Mouse (Mus musculus) neural tube, embryonic 15.5 days (tissue): ENCODE results near the gene Arl6. TPM values are rescaled to one million over a fixed set of nuclear protein-coding genes. Genes with fewer than 3 reads are reported as not detected.

Source experiments
- ATAC-seq: fragments of 200-750 bp; cut with Nextera tagmentation; 2 replicates; pipeline ENCODE4 v1.8.0; 2017; ENCODE audit warnings: mild to moderate bottlenecking, moderate TSS enrichment, moderate library complexity; ENCODE audit not compliant: low FRiP score
- H3K27ac ChIP-seq: fragments of 300-500 bp; sonication (generic); replicated peaks from 2 replicates; pipeline ENCODE4 v1.5.1; 2015; ENCODE audit warnings: mild to moderate bottlenecking, inconsistent platforms
- H3K27me3 ChIP-seq: fragments of 300-500 bp; sonication (generic); replicated peaks from 2 replicates; pipeline ENCODE4 v1.6.1; 2015; ENCODE audit warnings: inconsistent platforms
- H3K36me3 ChIP-seq: fragments of 300-500 bp; sonication (generic); 2 replicates; pipeline ENCODE4 v1.6.1; 2015; ENCODE audit warnings: inconsistent platforms
- H3K4me1 ChIP-seq: fragments of 300-500 bp; sonication (generic); 2 replicates; pipeline ENCODE4 v1.6.1; 2015; ENCODE audit warnings: inconsistent platforms
- H3K4me2 ChIP-seq: fragments of 300-500 bp; sonication (generic); 2 replicates; pipeline ENCODE4 v1.6.1; 2015; ENCODE audit warnings: inconsistent platforms, mild to moderate bottlenecking, moderate library complexity
- H3K4me3 ChIP-seq: fragments of 300-500 bp; sonication (generic); replicated peaks from 2 replicates; pipeline ENCODE4 v1.5.1; 2015; ENCODE audit warnings: mild to moderate bottlenecking, inconsistent platforms
- H3K9ac ChIP-seq: fragments of 300-500 bp; sonication (generic); replicated peaks from 2 replicates; pipeline ENCODE4 v1.6.1; 2015; ENCODE audit warnings: mild to moderate bottlenecking, inconsistent platforms
- H3K9me3 ChIP-seq: fragments of 300-500 bp; sonication (generic); replicated peaks from 2 replicates; pipeline ENCODE4 v1.6.1; 2016; ENCODE audit warnings: inconsistent platforms
- WGBS: fragments of 180-500 bp; shearing (Covaris S2); methylation state at CpG from one replicate; pipeline ENCODE4 v1.1.7; 2015; ENCODE audit warnings: mixed read lengths; 5-methylcytosine and 5-hydroxymethylcytosine counted together
- polyA plus RNA-seq: library from polyadenylated mRNA; unstranded; fragments of >200 nt; fragmentation: Nextera tagmentation; extraction: Ambion mirVana; gene quantifications from 2 replicates; pipeline ENCODE4 v1.2.1, GENCODE M21; 2015

The Arl6 gene
- polyA plus RNA-seq, 1 experiment from 2014 or later, result 51.2 TPM

- ATAC-seq, result no peak
- no peak overlapping the region for H3K9ac ChIP-seq
- H3K27me3 ChIP-seq, result no peaks in the 10 kb centered on the region
- no peak overlapping the region for H3K4me2 ChIP-seq
- no peaks in the 10 kb centered on the region for H3K9me3 ChIP-seq
- H3K36me3 ChIP-seq, result no peaks in the 10 kb centered on the region
- 72% methylated on average over 6 of the region's 6 CpGs for WGBS
- peaks cover 8% of the 10 kb centered on the region; the same call in 1 of the 2 replicates for H3K4me1 ChIP-seq
- H3K4me3 ChIP-seq, result no peak overlapping the region
- no peak overlapping the region for H3K27ac ChIP-seq
Observed at GRCm38 (mm10) chr16:59586276-59586675, 52.9 kb downstream of the Arl6 start.

- Histone ChIP-seq H3K4me3 (no peak overlapping the region), H3K4me1 (peaks cover 8% of the 10 kb centered on the region; the same call in 1 of the 2 replicates), H3K9ac (no peak overlapping the region), H3K27ac (no peak overlapping the region), H3K4me2 (no peak overlapping the region), H3K9me3 (no peaks in the 10 kb centered on the region), H3K27me3 (no peaks in the 10 kb centered on the region), H3K36me3 (no peaks in the 10 kb centered on the region)
- no peak for ATAC-seq
- 90% methylated on average over 4 of the region's 4 CpGs for WGBS
Observed at GRCm38 (mm10) chr16:59585706-59586244, 53.4 kb downstream of the Arl6 start.

DNA sequence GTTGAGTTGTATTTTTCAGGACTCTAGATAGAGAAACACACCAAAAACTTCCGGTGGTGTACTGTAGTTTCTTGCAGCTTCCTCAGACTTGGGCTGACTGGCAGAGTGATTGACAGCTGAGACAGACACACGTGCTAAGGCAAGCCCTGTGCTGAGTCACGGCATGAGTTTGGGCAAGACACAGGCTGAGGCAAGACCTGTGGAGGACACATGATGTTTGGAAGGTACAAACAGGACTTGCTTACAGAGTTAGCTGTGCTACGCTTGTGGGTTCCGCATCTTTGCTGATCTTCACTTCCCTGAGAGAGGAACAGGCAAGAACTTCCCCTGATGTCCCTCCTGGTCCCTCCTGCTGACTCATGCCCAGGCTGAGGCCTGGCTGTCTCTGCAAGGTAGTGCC lies 55.7 kb downstream of the Arl6 start:
- Histone ChIP-seq H3K9me3 (no peaks in the 10 kb centered on the region), H3K36me3 (no peaks in the 10 kb centered on the region), H3K27ac (no peak overlapping the region), H3K27me3 (no peaks in the 10 kb centered on the region), H3K9ac (no peak overlapping the region), H3K4me3 (no peak overlapping the region), H3K4me2 (no peak overlapping the region), H3K4me1 (peaks cover 6% of the 10 kb centered on the region; the same call in 1 of the 2 replicates)
- ATAC-seq, result no peak
- 91% methylated on average over 5 of the region's 5 CpGs for WGBS

GRCm38 (mm10) chr16:59579237-59579636 lies 60.0 kb downstream of the Arl6 start:
- Histone ChIP-seq H3K4me1 (no peaks in the 10 kb centered on the region), H3K27ac (no peak overlapping the region), H3K4me2 (no peak overlapping the region), H3K9ac (no peak overlapping the region), H3K4me3 (no peak overlapping the region), H3K27me3 (no peaks in the 10 kb centered on the region), H3K36me3 (no peaks in the 10 kb centered on the region), H3K9me3 (no peaks in the 10 kb centered on the region)
- no peak for ATAC-seq
- 92% methylated on average over 8 of the region's 8 CpGs for WGBS

GRCm38 (mm10) chr16:59573961-59574360 lies 65.2 kb downstream of the Arl6 start:
- no peak overlapping the region for H3K9ac ChIP-seq
- H3K4me3 ChIP-seq, result no peak overlapping the region
- ATAC-seq, result no peak
- H3K27me3 ChIP-seq, result 0 out of 2 replicates have a peak, but pooled peaks cover 2% of the 10 kb centered on the region
- WGBS, result 40% methylated on average over 11 of the region's 11 CpGs
- no peak overlapping the region for H3K27ac ChIP-seq
- no peaks in the 10 kb centered on the region for H3K9me3 ChIP-seq
- no peaks in the 10 kb centered on the region for H3K4me1 ChIP-seq
- no peaks in the 10 kb centered on the region for H3K36me3 ChIP-seq
- no peak overlapping the region for H3K4me2 ChIP-seq

GRCm38 (mm10) chr16:59572685-59573084 lies 66.5 kb downstream of the Arl6 start:
- Histone ChIP-seq H3K4me2 (no peak overlapping the region), H3K27ac (no peak overlapping the region), H3K9ac (no peak overlapping the region), H3K27me3 (0 out of 2 replicates have a peak, but pooled peaks cover 2% of the 10 kb centered on the region), H3K36me3 (no peaks in the 10 kb centered on the region), H3K4me1 (no peaks in the 10 kb centered on the region), H3K9me3 (no peaks in the 10 kb centered on the region), H3K4me3 (no peak overlapping the region)
- 84% methylated on average over 3 of the region's 3 CpGs for WGBS
- ATAC-seq, result no peak

DNA sequence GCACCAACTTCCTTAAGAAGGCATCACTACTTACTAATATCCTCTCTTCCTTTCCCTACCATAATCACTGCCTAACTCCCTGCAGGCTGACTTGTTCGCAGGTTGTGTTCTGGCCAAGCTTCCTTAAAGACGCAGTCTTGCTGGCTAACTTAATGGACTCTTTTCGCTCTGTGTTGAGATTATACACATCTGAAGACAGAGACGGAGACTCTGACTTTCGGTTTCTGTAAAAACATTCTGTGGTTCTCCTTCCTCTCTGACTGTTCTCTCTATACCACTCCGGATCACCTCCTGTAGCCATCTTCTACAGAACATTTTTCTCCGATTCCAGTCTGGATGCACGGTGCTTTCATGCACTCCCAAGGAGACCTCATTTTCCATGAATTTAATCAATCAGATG lies 68.4 kb downstream of the Arl6 start:
- Histone ChIP-seq H3K9ac (no peak overlapping the region), H3K4me1 (no peaks in the 10 kb centered on the region), H3K27ac (no peak overlapping the region), H3K9me3 (no peaks in the 10 kb centered on the region), H3K36me3 (no peaks in the 10 kb centered on the region), H3K4me2 (no peak overlapping the region), H3K27me3 (0 out of 2 replicates have a peak, but pooled peaks cover 2% of the 10 kb centered on the region), H3K4me3 (no peak overlapping the region)
- WGBS, result 93% methylated on average over 8 of the region's 8 CpGs
- ATAC-seq, result no peak

- Histone ChIP-seq H3K4me3 (no peak overlapping the region), H3K27ac (no peak overlapping the region), H3K9ac (no peak overlapping the region), H3K4me1 (no peaks in the 10 kb centered on the region), H3K9me3 (no peaks in the 10 kb centered on the region), H3K4me2 (no peak overlapping the region), H3K27me3 (0 out of 2 replicates have a peak, but pooled peaks cover 2% of the 10 kb centered on the region), H3K36me3 (no peaks in the 10 kb centered on the region)
- ATAC-seq, result no peak
- WGBS, result 80% methylated on average over 8 of the region's 8 CpGs
Observed at GRCm38 (mm10) chr16:59569837-59570236, 69.4 kb downstream of the Arl6 start.

DNA sequence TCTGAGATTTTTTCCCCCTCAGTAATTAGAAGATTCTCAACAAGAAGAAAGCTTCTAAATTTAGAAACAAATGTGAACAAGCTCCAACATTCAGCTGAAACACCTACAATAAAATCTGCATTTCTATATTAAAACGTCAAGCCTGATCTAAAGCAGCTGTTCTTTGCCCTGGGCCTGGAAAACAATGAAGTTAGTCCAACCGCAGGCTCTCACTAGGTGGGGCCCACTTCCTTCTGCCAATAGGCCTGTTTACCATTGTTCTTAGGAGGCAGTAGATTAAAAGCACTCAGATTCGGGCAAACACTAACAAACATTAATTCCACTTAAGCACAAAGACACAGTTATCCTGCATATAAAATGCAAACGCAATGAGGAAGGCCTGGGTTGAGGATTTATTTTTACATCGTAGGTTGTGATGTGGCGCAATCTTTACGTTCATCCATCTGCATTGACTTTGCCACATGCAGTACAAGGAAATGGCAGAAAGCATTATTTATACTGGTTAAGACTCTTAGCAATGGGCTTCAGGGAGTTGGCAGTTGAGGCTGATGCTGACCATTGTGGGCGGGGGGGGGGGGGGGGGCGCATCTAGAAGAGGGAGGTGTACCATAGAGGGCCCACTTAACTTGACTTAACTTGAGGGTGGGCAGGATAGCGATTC lies 71.3 kb downstream of the Arl6 start:
- no peak for ATAC-seq
- 62% methylated on average over 9 of the region's 10 CpGs for WGBS
- H3K4me2 ChIP-seq, result no peak overlapping the region
- no peak overlapping the region for H3K27ac ChIP-seq
- no peaks in the 10 kb centered on the region for H3K36me3 ChIP-seq
- 0 out of 2 replicates have a peak, but pooled peaks cover 2% of the 10 kb centered on the region for H3K27me3 ChIP-seq
- H3K4me1 ChIP-seq, result no peaks in the 10 kb centered on the region
- no peak overlapping the region for H3K4me3 ChIP-seq
- H3K9me3 ChIP-seq, result no peaks in the 10 kb centered on the region
- no peak overlapping the region for H3K9ac ChIP-seq

GRCm38 (mm10) chr16:59566437-59566836 lies 72.8 kb downstream of the Arl6 start:
- H3K9me3 ChIP-seq, result no peaks in the 10 kb centered on the region
- 96% methylated on average over 4 of the region's 4 CpGs for WGBS
- no peaks in the 10 kb centered on the region for H3K4me1 ChIP-seq
- H3K27me3 ChIP-seq, result 0 out of 2 replicates have a peak, but pooled peaks cover 2% of the 10 kb centered on the region
- no peaks in the 10 kb centered on the region for H3K36me3 ChIP-seq
- H3K27ac ChIP-seq, result no peak overlapping the region
- H3K9ac ChIP-seq, result no peak overlapping the region
- no peak for ATAC-seq
- no peak overlapping the region for H3K4me2 ChIP-seq
- no peak overlapping the region for H3K4me3 ChIP-seq

DNA sequence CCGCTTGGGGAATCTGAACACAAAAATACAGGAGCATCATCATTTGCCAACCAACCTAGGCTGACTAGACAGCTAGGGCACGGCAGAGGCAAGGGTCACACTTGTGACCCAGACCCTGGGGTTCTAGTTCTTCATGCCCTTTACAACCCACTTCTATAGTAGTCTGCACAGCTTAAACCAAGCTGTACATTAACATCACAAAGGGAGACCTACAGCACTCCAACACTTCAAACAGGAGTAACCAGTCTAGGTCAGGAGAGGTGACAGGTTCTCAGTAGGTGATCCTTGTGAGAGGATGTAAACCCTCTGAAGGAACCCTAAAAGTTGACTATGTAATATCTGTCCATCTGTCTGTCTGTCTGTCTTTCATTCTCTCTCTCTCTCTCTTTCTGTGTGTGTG lies 73.6 kb downstream of the Arl6 start:
- H3K4me3 ChIP-seq, result no peak overlapping the region
- no peak overlapping the region for H3K9ac ChIP-seq
- no peak overlapping the region for H3K27ac ChIP-seq
- H3K4me1 ChIP-seq, result no peaks in the 10 kb centered on the region
- ATAC-seq, result no peak
- H3K9me3 ChIP-seq, result no peaks in the 10 kb centered on the region
- H3K27me3 ChIP-seq, result 0 out of 2 replicates have a peak, but pooled peaks cover 2% of the 10 kb centered on the region
- no peaks in the 10 kb centered on the region for H3K36me3 ChIP-seq
- no peak overlapping the region for H3K4me2 ChIP-seq
- 67% methylated on average over 2 of the region's 2 CpGs for WGBS

DNA sequence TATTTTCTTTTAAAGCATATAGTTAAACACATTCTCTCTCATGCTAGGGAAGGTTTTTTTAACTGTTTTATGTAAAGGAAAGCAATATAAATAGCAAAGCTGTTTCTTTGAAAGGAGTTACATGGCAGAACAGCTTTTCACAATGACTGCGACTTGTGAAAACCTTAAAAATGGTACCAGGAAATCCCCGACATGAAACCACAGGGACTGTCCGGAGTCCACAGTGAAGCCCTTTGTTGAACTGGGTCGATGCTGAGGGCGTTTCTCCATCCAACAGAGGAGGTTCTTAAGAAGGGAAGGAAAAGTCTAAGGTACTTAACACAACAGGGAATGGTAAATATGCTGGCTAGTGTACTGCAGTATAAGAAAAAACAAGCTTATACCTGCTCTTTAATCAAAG lies 75.2 kb downstream of the Arl6 start:
- H3K36me3 ChIP-seq, result no peaks in the 10 kb centered on the region
- no peak overlapping the region for H3K4me2 ChIP-seq
- WGBS, result 82% methylated on average over 5 of the region's 5 CpGs
- H3K4me3 ChIP-seq, result no peak overlapping the region
- ATAC-seq, result no peak
- H3K4me1 ChIP-seq, result peaks cover 7% of the 10 kb centered on the region
- H3K27me3 ChIP-seq, result no peaks in the 10 kb centered on the region
- no peak overlapping the region for H3K27ac ChIP-seq
- H3K9me3 ChIP-seq, result no peaks in the 10 kb centered on the region
- no peak overlapping the region for H3K9ac ChIP-seq
